Mouse (Mus musculus) kidney, adult 18-20 months (tissue): Measurements from ENCODE around the gene Sgta.
"Not testable (repeated sequence)": the region's sequence is repeated elsewhere in the genome, so short reads cannot be mapped to it uniquely, and the experiment has no call there.

Source experiments
- DNase-seq: peaks from one replicate; pipeline ENCODE4 v3.0.0; 2021

Sgta gene

GRCm38 (mm10) chr10:81059603-81060543 lies at the start of gene Sgta:
Gene Sgta, minus strand, starts transcription at chr10:81060181.
- peak; percentile 100 for DNase-seq

DNA sequence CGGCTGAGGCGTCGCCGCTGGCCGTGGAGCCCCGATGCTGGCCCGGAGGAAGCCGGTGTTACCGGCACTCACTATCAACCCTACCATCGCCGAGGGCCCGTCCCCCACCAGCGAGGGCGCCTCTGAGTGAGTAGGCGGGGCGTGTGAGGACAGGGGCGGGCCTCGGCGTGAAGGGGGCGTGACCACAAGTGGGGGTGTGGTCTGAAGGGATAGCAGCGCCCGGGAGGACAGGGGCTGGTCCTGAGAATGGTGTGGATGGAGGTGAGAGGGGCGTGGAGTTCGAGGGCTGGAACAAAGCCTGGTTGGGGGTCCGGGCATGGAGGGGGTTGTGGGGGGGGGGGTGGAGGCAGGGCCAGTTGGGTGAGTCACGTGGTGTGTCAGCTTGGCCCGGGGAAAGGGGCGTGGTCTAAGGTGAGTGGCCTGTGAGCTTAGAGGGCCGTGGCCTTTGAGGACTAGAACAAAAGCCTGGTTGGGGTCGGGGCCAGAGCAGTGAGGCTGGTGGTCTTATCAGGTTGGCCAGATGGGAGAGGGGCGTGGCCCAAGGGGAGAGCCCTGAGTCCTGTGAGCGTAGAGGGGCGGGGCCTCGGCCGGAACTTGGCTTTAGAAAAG lies 46.2 kb upstream of the Sgta start:
- peak; percentile 90 for DNase-seq

DNA sequence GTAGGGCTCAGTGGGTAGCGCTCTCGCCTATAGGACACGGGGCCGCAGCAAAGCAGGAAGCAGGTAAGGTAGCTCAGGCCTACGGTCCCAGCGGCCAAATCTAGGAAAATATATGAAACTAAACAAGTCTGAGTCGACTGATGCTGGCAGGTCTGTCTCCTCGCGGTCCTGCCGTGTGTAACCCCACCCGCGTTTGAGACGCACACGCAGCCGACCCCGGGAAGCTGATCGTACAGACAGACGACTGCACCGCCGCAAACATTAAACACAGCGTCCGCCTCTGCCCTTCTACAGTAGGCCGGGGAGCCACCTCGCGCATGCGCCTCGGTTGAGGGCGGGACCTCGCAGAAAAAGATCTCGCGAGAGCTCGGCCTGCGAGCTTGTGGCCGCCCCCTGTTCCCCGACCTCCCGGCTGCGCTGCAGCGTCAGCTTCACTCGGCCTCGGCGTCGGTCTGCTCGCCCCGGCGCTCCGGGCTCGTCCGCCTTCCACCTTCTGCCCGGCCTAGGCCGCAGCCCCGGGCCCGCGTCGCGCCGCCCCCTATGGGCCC lies 45.7 kb upstream of the Sgta start, which contains the start of gene Map2k2:
Gene Map2k2 (plus strand): TSS at position 351 of the 548 bp plus-strand sequence.
- DNase-seq = peak; percentile 96

- DNase-seq = no peak
These were observed 35.1 kb upstream of the Sgta start for GRCm38 (mm10) chr10:81094931-81095678.

GRCm38 (mm10) chr10:81092465-81093250 lies 32.7 kb upstream of the Sgta start:
- peak; percentile 79 for DNase-seq

- DNase-seq = no peak
These were observed 30.6 kb upstream of the Sgta start for GRCm38 (mm10) chr10:81090621-81091020.

DNA sequence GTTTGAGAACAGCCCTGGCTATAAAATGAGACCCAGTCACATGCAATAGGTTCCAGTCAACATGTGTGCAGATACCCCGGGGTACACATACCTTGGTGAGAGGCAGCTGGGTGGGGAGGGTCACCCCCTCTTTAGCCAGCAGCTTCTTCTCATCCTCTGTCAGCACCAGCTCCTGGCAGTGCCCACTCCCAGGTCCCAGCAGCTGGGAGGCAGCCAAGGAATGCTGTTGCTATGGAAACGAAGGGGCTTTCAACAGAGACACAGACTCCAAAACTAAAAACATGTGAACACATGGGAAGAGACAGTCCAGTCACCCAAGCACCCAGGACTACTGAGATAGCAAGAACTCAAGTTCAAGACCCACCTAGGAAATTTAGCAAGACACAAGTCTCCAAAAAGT lies 29.2 kb upstream of the Sgta start:
- DNase-seq = no peak

DNA sequence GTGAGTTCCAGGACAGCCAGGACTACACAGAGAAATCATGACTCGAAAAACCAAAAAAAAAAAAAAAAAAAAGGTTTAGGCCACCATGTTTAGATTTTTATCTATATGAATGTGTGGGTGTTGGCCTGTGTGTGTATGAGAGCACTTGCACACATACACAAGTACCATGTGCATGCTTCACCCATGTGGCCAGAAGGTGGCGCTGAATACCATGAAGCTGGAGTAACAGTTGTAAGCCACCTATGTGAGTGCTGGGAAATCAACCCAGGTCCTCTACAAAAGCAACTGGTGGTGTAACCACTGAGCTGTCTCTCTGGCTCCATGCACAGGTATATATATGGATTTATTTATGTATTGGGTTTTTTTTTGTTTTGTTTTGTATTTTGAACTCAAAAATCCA lies 27.0 kb upstream of the Sgta start:
- peak; percentile 23 for DNase-seq

GRCm38 (mm10) chr10:81082168-81082960 lies 22.4 kb upstream of the Sgta start:
- DNase-seq = peak; percentile 83

DNA sequence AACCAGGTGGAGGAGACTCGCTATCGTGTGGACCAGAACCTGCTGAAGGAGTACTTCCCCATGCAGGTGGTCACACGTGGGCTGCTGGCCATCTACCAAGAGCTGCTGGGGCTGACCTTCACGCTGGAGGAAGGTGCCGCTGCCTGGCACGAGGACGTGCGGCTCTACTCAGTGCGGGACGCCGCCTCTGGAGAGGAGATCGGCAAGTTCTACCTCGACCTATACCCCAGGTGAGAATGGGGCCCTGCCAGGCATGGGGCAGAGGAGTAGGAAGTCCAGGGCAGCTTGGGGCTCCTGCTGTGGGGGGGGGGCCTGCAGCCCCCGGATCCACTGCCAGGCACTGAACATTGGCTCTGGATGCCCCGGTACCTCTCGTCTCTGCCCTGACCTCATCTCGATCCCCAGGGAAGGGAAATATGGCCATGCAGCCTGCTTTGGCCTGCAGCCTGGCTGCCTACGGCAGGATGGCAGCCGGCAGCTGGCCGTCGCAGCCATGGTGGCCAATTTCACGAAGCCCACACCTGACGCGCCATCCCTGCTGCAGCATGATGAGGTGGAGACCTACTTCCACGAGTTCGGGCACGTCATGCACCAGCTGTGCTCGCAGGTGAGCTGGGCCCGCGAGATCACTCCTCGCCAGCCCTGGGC lies 20.2 kb upstream of the Sgta start:
- DNase-seq = no peak

GRCm38 (mm10) chr10:81077916-81078315 lies 17.9 kb upstream of the Sgta start:
- DNase-seq = no peak

GRCm38 (mm10) chr10:81076356-81076755 lies 16.4 kb upstream of the Sgta start:
- no peak for DNase-seq

GRCm38 (mm10) chr10:81075734-81076133 lies 15.8 kb upstream of the Sgta start:
- no peak for DNase-seq

DNA sequence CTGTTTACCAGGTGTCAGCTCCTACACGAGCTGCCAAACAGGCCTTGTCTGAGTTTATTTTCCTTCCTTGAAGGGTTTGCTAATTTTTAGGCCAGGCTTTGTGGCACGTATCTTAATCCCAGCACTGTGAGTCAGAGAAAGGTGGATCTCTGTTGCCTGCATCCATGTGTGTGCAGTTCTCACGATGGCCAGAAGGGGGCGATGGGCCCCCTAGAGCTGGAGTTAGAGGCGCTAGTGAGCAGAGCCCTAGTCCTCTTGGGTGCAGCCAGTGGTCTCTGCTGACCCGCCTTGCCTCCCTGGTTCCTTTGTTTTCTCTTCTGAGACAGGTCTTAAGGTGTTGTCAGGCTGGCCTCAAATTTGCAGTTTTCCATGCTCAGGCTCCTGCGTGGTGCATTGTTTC lies 13.5 kb upstream of the Sgta start:
- no peak for DNase-seq

DNA sequence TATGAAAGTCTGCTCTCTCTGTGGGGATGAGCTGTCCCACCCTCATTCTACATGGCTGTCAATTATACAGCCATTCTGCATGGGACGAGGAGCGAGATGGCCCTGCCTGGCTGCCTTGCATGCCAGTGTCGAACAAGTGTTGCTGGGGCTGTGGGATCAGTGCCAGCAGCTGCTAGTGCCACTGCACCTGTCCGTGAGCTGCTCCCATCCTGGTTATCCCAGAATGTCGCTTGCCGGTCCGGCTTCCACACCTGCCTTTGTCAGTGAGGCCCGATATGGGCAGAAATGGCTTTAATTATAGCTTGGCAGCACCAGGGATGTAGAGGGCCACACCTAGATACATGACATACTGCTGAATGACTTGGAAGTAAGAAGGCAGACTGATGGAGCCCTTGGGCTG lies 12.3 kb upstream of the Sgta start:
- no peak for DNase-seq

DNA sequence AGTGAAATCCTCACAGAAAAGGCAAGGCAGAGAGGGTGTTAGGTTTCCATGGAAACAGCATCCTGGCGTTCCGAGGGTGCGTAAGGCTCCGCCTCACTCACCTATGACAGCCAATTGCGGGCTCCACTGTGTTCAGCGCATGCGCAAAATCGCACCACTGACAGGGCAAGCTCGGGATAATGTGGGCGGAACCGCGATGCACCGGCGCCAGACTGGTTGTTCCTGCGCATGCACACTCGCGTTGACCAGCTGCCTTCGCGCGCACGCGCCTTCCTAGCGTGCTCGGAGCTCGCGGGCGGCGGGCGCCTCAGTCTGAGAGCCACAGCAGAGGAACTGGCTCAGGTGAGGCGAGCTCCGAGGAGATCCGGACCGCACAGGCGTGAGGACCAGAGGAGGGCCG lies 9.9 kb upstream of the Sgta start, which contains the start of gene Thop1:
Gene Thop1 (plus strand): TSS at position 200 of the 400 bp plus-strand sequence.
- DNase-seq = peak; percentile 96

GRCm38 (mm10) chr10:81068706-81069105 lies 8.7 kb upstream of the Sgta start:
- no peak for DNase-seq

GRCm38 (mm10) chr10:81064519-81064918 lies 4.5 kb upstream of the Sgta start:
- not testable (repeated sequence) for DNase-seq

- DNase-seq = no peak
These were observed 2.7 kb upstream of the Sgta start for GRCm38 (mm10) chr10:81062710-81063109.

GRCm38 (mm10) chr10:81058896-81059295 lies 1.1 kb downstream of the Sgta start:
- no peak for DNase-seq
